ENCODE assay signal across 8 mouse cellular contexts in the genomic region with DNA sequence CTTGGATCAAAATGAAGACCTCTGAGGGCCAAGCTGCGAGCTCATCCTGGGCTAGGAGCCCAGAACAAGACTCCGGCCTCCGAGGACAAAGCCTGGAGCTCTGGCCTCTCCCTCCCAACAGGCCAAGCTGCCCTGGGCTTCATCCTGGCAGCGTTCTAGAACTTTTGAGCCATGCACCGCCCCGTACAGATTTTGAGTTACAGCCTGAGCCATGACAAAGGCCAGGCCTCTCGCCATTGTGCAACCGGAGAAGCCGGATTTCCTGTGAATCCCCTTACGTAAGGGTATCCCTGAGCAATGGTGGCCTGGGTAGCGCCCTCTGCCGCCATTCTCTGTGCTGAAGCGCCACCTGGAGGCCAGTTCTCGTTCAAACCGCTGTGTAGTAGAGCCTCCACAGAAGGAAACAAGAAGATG.
A peak's percentile ranks its signal among the peaks of the same experiment; 100 is the strongest.
DNase-seq lines count a peak whose midpoint lies in the region; ATAC-seq and TF ChIP-seq lines count a peak whose summit lies in the region.

No protein-coding gene starts in this region.

- DNase-seq in B cell, adult 2 months: peak; percentile 86
- peak; percentile 95 for DNase-seq in brain, adult 2 months (ENCODE audit: low read depth, low spot score)
- peak; percentile 97 for DNase-seq in kidney, postnatal 0 days (ENCODE audit: low spot score)
- DNase-seq in liver, embryonic 11.5 days (ENCODE audit: low spot score): peak; percentile 86
- peak; percentile 91 for DNase-seq in naive thymus-derived CD4-positive, alpha-beta T cell, adult 2 months (ENCODE audit: low read depth)

- no peaks in the 10 kb centered on the region for H3K9me3 ChIP-seq in heart, embryonic 12.5 days (replicated peaks)
- H3K9me3 ChIP-seq in kidney, postnatal 0 days (replicated peaks; ENCODE audit: low read length): no peaks in the 10 kb centered on the region
- no peaks in the 10 kb centered on the region for H3K9me3 ChIP-seq in liver, embryonic 11.5 days (ENCODE audit: control insufficient read depth, low read length)
- no peaks in the 10 kb centered on the region for H3K9me3 ChIP-seq in stomach, embryonic 14.5 days (ENCODE audit: control insufficient read depth, low read depth, low read length)

- 9% methylated on average over 15 of the region's 15 CpGs for WGBS in heart, embryonic 12.5 days
- WGBS in kidney, postnatal 0 days: 11% methylated on average over 15 of the region's 15 CpGs
- WGBS in liver, embryonic 11.5 days: 12% methylated on average over 15 of the region's 15 CpGs
- WGBS in stomach, embryonic 14.5 days: 11% methylated on average over 15 of the region's 15 CpGs

- H3K4me1 ChIP-seq in heart, embryonic 12.5 days (replicated peaks): peaks cover 30% of the 10 kb centered on the region
- H3K4me1 ChIP-seq in kidney, postnatal 0 days (replicated peaks; ENCODE audit: insufficient read depth, low read length): no peaks in the 10 kb centered on the region; the same call in 1 of the 2 replicates
- H3K4me1 ChIP-seq in liver, embryonic 11.5 days (replicated peaks; ENCODE audit: control insufficient read depth, insufficient read depth, low read length): peaks cover 6% of the 10 kb centered on the region; the same call in 1 of the 2 replicates
- H3K4me1 ChIP-seq in stomach, embryonic 14.5 days (ENCODE audit: control insufficient read depth, insufficient read depth, low read length): 0 out of 2 replicates have a peak, but pooled peaks cover 8% of the 10 kb centered on the region

- H3K27me3 ChIP-seq in heart, embryonic 12.5 days (replicated peaks): no peaks in the 10 kb centered on the region
- no peaks in the 10 kb centered on the region for H3K27me3 ChIP-seq in kidney, postnatal 0 days (ENCODE audit: insufficient read depth, low read length)
- no peaks in the 10 kb centered on the region for H3K27me3 ChIP-seq in liver, embryonic 11.5 days (replicated peaks; ENCODE audit: control insufficient read depth, insufficient read depth, low read length)
- H3K27me3 ChIP-seq in stomach, embryonic 14.5 days (ENCODE audit: control insufficient read depth, insufficient read depth, low read length): no peaks in the 10 kb centered on the region

- peak overlapping the region; percentile 59 for H3K4me2 ChIP-seq in heart, embryonic 12.5 days
- H3K4me2 ChIP-seq in kidney, postnatal 0 days (ENCODE audit: low read length): peak overlapping the region; percentile 25
- peak overlapping the region; percentile 58 for H3K4me2 ChIP-seq in liver, embryonic 11.5 days
- peak overlapping the region; percentile 46 for H3K4me2 ChIP-seq in stomach, embryonic 14.5 days (replicated peaks; ENCODE audit: low read depth, low read length)

- H3K4me3 ChIP-seq in heart, embryonic 12.5 days: peak overlapping the region; percentile 26
- H3K4me3 ChIP-seq in kidney, postnatal 0 days (replicated peaks; ENCODE audit: low read depth, low read length): no peak overlapping the region
- H3K4me3 ChIP-seq in liver, embryonic 11.5 days (ENCODE audit: low read depth, low read length): peak overlapping the region; percentile 25; the same call in 1 of the 2 replicates
- peak overlapping the region; percentile 15; the same call in 1 of the 2 replicates for H3K4me3 ChIP-seq in stomach, embryonic 14.5 days (ENCODE audit: low read depth, low read length)

- peak; percentile 67 for ATAC-seq in erythroid progenitor cell, adult 5-6 weeks (replicated peaks; ENCODE audit: low FRiP score, poor library complexity, severe bottlenecking)
- ATAC-seq in heart, embryonic 12.5 days (ENCODE audit: insufficient number of reproducible peaks, low FRiP score): peak; percentile 87
- ATAC-seq in kidney, postnatal 0 days (replicated peaks; ENCODE audit: low FRiP score, low read depth): peak; percentile 88
- peak; percentile 81 for ATAC-seq in liver, embryonic 11.5 days (replicated peaks; ENCODE audit: low FRiP score)
- peak; percentile 89 for ATAC-seq in stomach, embryonic 14.5 days (ENCODE audit: insufficient number of reproducible peaks, insufficient read depth, low FRiP score, low read depth)

- peak overlapping the region; percentile 62 for H3K27ac ChIP-seq in heart, embryonic 12.5 days (ENCODE audit: poor library complexity, severe bottlenecking)
- H3K27ac ChIP-seq in kidney, postnatal 0 days: 0 out of 2 replicates have a peak overlapping the region, but pooled peaks have one; percentile 54
- H3K27ac ChIP-seq in liver, embryonic 11.5 days (ENCODE audit: low read depth, low read length): peak overlapping the region; percentile 68
- H3K27ac ChIP-seq in stomach, embryonic 14.5 days (ENCODE audit: low read length): peak overlapping the region; percentile 80

- H3K36me3 ChIP-seq in heart, embryonic 12.5 days: no peaks in the 10 kb centered on the region
- H3K36me3 ChIP-seq in kidney, postnatal 0 days (ENCODE audit: insufficient read depth, low read length): no peaks in the 10 kb centered on the region
- H3K36me3 ChIP-seq in liver, embryonic 11.5 days (ENCODE audit: control insufficient read depth, insufficient read depth, low read length): no peaks in the 10 kb centered on the region
- no peaks in the 10 kb centered on the region for H3K36me3 ChIP-seq in stomach, embryonic 14.5 days (ENCODE audit: control insufficient read depth, insufficient read depth, low read length)

- TF ChIP-seq CTCF in kidney, postnatal 0 days (IDR thresholded peaks at IDR 0.05; ENCODE audit: low read depth): peak; percentile 96

- H3K9ac ChIP-seq in heart, embryonic 12.5 days: no peak overlapping the region
- peak overlapping the region; percentile 35; the same call in 1 of the 2 replicates for H3K9ac ChIP-seq in kidney, postnatal 0 days (ENCODE audit: low read depth, low read length)
- H3K9ac ChIP-seq in liver, embryonic 11.5 days (ENCODE audit: low read depth, low read length): peak overlapping the region; percentile 52; the same call in 1 of the 2 replicates
- H3K9ac ChIP-seq in stomach, embryonic 14.5 days (replicated peaks; ENCODE audit: low read depth, low read length): no peak overlapping the region

Comparison
In these comparisons a context has a peak if more than half of its experiments do, and no peak if none do; other contexts are left out.
1. H3K9ac ChIP-seq: peak in kidney, postnatal 0 days (single experiment) and liver, embryonic 11.5 days (single experiment); none in heart, embryonic 12.5 days (single experiment) and stomach, embryonic 14.5 days (single experiment).
2. Peak in every context shown above with its lines, with median percentiles within 50 percentile points of each other: DNase-seq, ATAC-seq, H3K27ac ChIP-seq and H3K4me2 ChIP-seq.